Mouse (Mus musculus) forebrain, embryonic 10.5 days (tissue): ENCODE measurements at regions not wholly inside any gene's neighbourhood (a gene's known extent, or its start where the extent isn't known, plus 50 kb on each side); places are given as distances from the start of the nearest gene placed in this dataset.

Experiments used
- DNase-seq: peaks from one replicate; pipeline ENCODE4 v3.0.0-alpha.2; 2017; ENCODE audit warnings: low spot score; ENCODE audit errors: extremely low spot score
- H3K27ac ChIP-seq: fragments of 300-500 bp; sonication (generic); 2 replicates; pipeline ENCODE4 v1.5.1; 2016; ENCODE audit warnings: mild to moderate bottlenecking
- H3K27me3 ChIP-seq: fragments of 300-500 bp; sonication (generic); 2 replicates; pipeline ENCODE4 v1.6.1; 2016; ENCODE audit warnings: mild to moderate bottlenecking; ENCODE audit not compliant: poor library complexity, severe bottlenecking
- H3K36me3 ChIP-seq: fragments of 300-500 bp; sonication (generic); replicated peaks from 2 replicates; pipeline ENCODE4 v1.6.1; 2016; ENCODE audit warnings: mild to moderate bottlenecking, moderate library complexity
- H3K4me1 ChIP-seq: fragments of 300-500 bp; sonication (generic); 2 replicates; pipeline ENCODE4 v1.6.1; 2016
- H3K4me3 ChIP-seq: fragments of 300-500 bp; sonication (generic); 2 replicates; pipeline ENCODE4 v1.5.1; 2016; ENCODE audit warnings: mild to moderate bottlenecking, moderate library complexity
- H3K9me3 ChIP-seq: fragments of 300-500 bp; sonication (generic); 2 replicates; pipeline ENCODE4 v1.6.1; 2016; ENCODE audit warnings: mild to moderate bottlenecking, moderate library complexity
- WGBS: fragments of 180-500 bp; shearing (Covaris S2); methylation state at CpG from one replicate; pipeline ENCODE4 v1.1.7; 2016; 5-methylcytosine and 5-hydroxymethylcytosine counted together

GRCm38 (mm10) chr16:21298866-21299265 lies 94.3 kb downstream of the Ephb3 start:
- WGBS, result 77% methylated on average over 7 of the region's 7 CpGs
- H3K36me3 ChIP-seq, result no peaks in the 10 kb centered on the region
- H3K4me3 ChIP-seq, result no peak overlapping the region
- no peak for DNase-seq
- H3K4me1 ChIP-seq, result peaks cover 23% of the 10 kb centered on the region
- H3K27me3 ChIP-seq, result peaks cover 23% of the 10 kb centered on the region
- H3K9me3 ChIP-seq, result no peaks in the 10 kb centered on the region; the same call in 1 of the 2 replicates
- H3K27ac ChIP-seq, result no peak overlapping the region

GRCm38 (mm10) chr16:21305859-21306258 lies 101.3 kb downstream of the Ephb3 start:
- Histone ChIP-seq H3K27ac (no peak overlapping the region), H3K27me3 (peaks cover 30% of the 10 kb centered on the region), H3K4me3 (no peak overlapping the region), H3K4me1 (peaks cover 41% of the 10 kb centered on the region), H3K9me3 (no peaks in the 10 kb centered on the region; the same call in 1 of the 2 replicates), H3K36me3 (no peaks in the 10 kb centered on the region)
- 84% methylated on average over 3 of the region's 3 CpGs for WGBS
- DNase-seq, result no peak

GRCm38 (mm10) chr16:21308513-21308912 lies 104.0 kb downstream of the Ephb3 start:
- 68% methylated on average over 8 of the region's 8 CpGs for WGBS

GRCm38 (mm10) chr16:21310636-21311615 lies 106.4 kb downstream of the Ephb3 start:
- Histone ChIP-seq H3K4me3 (peak overlapping the region; percentile 52), H3K27me3 (peaks cover 44% of the 10 kb centered on the region), H3K9me3 (no peaks in the 10 kb centered on the region), H3K4me1 (peaks cover 57% of the 10 kb centered on the region), H3K36me3 (no peaks in the 10 kb centered on the region), H3K27ac (peak overlapping the region; percentile 90)
- 2% methylated on average over 35 of the region's 35 CpGs for WGBS
- DNase-seq, result peak; percentile 79

More at GRCm38 (mm10) chr16:21308513-21308912, 104.0 kb downstream of the Ephb3 start:
- no peaks in the 10 kb centered on the region for H3K36me3 ChIP-seq
- no peak overlapping the region for H3K4me3 ChIP-seq
- H3K4me1 ChIP-seq, result peaks cover 58% of the 10 kb centered on the region
- H3K27ac ChIP-seq, result peak overlapping the region; percentile 48; the same call in 1 of the 2 replicates
- DNase-seq, result no peak
- peaks cover 44% of the 10 kb centered on the region for H3K27me3 ChIP-seq
- no peaks in the 10 kb centered on the region for H3K9me3 ChIP-seq

GRCm38 (mm10) chr16:21311781-21312180 lies 107.2 kb downstream of the Ephb3 start:
- no peak for DNase-seq
- no peaks in the 10 kb centered on the region for H3K36me3 ChIP-seq
- H3K4me3 ChIP-seq, result no peak overlapping the region
- H3K4me1 ChIP-seq, result peaks cover 57% of the 10 kb centered on the region
- peaks cover 44% of the 10 kb centered on the region for H3K27me3 ChIP-seq
- peak overlapping the region; percentile 90 for H3K27ac ChIP-seq
- no peaks in the 10 kb centered on the region for H3K9me3 ChIP-seq

DNA sequence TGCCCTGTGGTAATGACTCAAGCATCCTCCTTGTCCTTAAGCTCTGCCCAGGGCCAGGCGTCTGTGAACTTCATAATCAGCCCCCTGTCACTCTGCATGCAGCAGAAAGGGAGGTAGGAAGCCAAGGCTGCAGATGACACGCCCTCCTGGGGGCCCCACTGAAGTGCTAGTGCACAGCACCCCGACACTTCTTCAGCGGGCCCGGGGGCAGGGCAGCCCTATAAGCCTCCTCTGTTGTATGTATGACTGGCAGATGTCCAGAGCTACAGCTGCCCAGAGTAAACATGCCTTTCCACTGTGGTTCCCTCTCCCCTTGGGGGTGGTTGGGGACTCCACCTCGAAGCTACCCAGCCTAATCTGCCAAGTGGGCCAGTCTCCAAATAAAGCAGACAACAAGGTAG lies 107.2 kb upstream of the Vps8 start:
- WGBS, result 80% methylated on average over 6 of the region's 6 CpGs

DNA sequence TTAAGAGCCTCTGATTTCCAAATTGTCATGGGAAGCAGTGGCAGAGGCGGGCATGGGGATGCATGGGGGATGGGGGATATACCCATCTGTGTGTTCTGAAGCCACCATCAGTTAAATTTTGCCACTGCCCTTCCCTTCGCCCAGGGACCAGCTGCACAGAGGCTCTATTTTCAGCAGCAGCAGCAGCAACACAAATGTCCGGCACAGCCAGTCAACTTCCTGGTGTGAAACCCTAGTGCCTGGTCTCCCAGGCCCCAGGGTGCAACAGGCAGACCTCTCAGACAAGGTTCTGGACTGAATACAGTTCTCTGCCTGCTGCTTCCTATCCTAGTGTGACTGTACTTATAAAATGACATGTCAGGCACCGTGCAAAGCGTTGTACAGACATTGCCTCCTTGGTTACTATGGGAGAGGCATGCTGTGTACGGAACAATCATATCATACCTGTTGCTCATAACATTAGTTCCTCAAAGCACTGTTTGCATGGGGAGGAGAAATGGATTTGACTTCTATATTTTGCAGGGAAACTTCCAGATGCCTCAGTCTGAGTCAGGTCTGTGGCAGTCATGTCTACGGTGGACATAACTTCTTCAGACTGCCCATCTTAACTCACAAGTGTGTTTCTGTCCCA lies 104.8 kb upstream of the Vps8 start:
- 85% methylated on average over 7 of the region's 7 CpGs for WGBS
- no peak overlapping the region for H3K4me3 ChIP-seq
- H3K36me3 ChIP-seq, result no peaks in the 10 kb centered on the region
- peaks cover 39% of the 10 kb centered on the region for H3K4me1 ChIP-seq
- peaks cover 47% of the 10 kb centered on the region for H3K27me3 ChIP-seq
- H3K9me3 ChIP-seq, result no peaks in the 10 kb centered on the region
- no peak overlapping the region for H3K27ac ChIP-seq
- no peak for DNase-seq

More for the DNA sequence above, 107.2 kb upstream of the Vps8 start:
- H3K27me3 ChIP-seq, result peaks cover 38% of the 10 kb centered on the region
- H3K4me3 ChIP-seq, result no peak overlapping the region
- DNase-seq, result no peak
- H3K9me3 ChIP-seq, result no peaks in the 10 kb centered on the region
- no peak overlapping the region for H3K27ac ChIP-seq
- no peaks in the 10 kb centered on the region for H3K36me3 ChIP-seq
- H3K4me1 ChIP-seq, result peaks cover 40% of the 10 kb centered on the region

- Histone ChIP-seq H3K9me3 (no peaks in the 10 kb centered on the region), H3K27me3 (peaks cover 48% of the 10 kb centered on the region), H3K4me1 (peaks cover 41% of the 10 kb centered on the region), H3K27ac (0 out of 2 replicates have a peak overlapping the region, but pooled peaks have one; percentile 8), H3K4me3 (no peak overlapping the region), H3K36me3 (no peaks in the 10 kb centered on the region)
- no peak for DNase-seq
- 71% methylated on average over 9 of the region's 9 CpGs for WGBS
These were observed 104.1 kb upstream of the Vps8 start for GRCm38 (mm10) chr16:21318640-21319365.

DNA sequence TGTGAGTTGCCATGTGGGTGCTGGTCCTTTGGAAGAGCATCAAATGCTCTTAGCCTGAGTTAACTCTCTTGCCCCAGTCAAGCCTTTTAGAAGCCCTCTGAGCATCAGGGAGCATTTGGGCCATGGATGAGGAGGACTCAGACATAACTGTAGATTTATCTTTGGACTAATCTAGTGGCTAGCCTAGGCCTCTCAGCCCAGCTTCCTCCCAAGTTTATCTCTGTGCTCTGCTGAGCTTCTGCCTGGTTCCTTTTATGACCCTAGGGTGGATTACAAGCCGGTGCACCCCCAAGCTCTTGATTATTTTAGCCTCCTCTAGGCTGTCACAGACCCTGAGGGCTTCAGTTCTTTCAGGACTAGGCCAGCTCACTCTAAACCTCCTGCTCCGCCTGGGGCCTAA lies 102.6 kb upstream of the Vps8 start:
- WGBS, result 80% methylated on average over 2 of the region's 2 CpGs
- no peak overlapping the region for H3K4me3 ChIP-seq
- no peaks in the 10 kb centered on the region for H3K36me3 ChIP-seq
- no peak overlapping the region for H3K27ac ChIP-seq
- peaks cover 52% of the 10 kb centered on the region for H3K27me3 ChIP-seq
- H3K9me3 ChIP-seq, result no peaks in the 10 kb centered on the region
- H3K4me1 ChIP-seq, result peaks cover 48% of the 10 kb centered on the region
- DNase-seq, result no peak

GRCm38 (mm10) chr16:21321188-21322070 lies 101.5 kb upstream of the Vps8 start:
- peaks cover 42% of the 10 kb centered on the region for H3K4me1 ChIP-seq
- WGBS, result 50% methylated on average over 18 of the region's 18 CpGs
- no peak for DNase-seq

DNA sequence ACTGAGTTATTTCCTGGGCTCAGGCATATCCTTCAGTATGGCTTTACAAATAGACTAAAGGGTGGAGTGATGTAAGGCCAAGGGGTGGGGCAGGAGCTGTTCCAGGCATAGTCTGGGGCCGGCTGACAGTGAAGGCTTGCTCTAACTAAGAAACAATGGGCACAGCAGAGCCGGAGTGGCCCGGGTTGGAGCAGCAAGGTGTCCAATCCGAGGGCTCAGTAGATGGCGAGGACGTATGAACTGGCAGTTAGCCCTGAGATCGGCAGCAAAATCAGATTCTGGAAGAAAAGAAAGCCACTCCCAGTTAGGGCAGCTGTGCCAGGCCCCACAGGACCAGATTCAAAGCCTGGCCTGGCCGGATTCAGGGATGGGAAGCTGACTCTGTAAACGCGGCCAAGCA lies 100.5 kb upstream of the Vps8 start:
- peaks cover 41% of the 10 kb centered on the region for H3K4me1 ChIP-seq
- peaks cover 52% of the 10 kb centered on the region for H3K27me3 ChIP-seq
- no peak overlapping the region for H3K4me3 ChIP-seq
- peak overlapping the region; percentile 40; the same call in 1 of the 2 replicates for H3K27ac ChIP-seq
- WGBS, result 61% methylated on average over 10 of the region's 10 CpGs
- no peaks in the 10 kb centered on the region for H3K36me3 ChIP-seq
- no peaks in the 10 kb centered on the region for H3K9me3 ChIP-seq
- no peak for DNase-seq

More at GRCm38 (mm10) chr16:21321188-21322070, 101.5 kb upstream of the Vps8 start:
- Histone ChIP-seq H3K4me3 (no peak overlapping the region), H3K36me3 (no peaks in the 10 kb centered on the region), H3K27ac (no peak overlapping the region; the same call in 1 of the 2 replicates), H3K9me3 (no peaks in the 10 kb centered on the region), H3K27me3 (peaks cover 52% of the 10 kb centered on the region)
